19 mouse cellular contexts compared by ENCODE assay signal in the genomic region with DNA sequence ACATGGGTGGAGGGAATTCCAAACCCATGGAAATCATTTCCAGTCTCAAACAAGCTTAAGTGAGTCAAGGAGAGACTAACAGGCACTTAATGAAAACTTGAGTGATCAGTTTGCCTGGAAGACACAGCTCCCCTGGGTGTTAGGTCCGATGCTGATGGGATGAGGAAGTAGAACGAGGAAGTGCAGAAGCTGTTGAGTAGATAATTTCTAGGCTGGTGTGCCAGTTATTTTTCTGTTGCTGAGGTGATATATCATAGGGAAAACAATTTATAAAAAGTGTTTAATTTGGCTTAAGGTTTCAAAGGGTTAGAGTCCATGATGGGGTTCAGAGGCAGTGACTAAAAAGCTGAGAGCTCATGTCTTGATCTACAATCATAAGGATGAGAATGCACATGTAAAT.
DNase-seq lines count a peak whose midpoint lies in the region; ATAC-seq and TF ChIP-seq lines count a peak whose summit lies in the region.
"Had no signal": no experiment of that assay in that cellular context is flagged by ENCODE, and none has a peak within 500 bp of the region (broad histone marks: within the 10 kb centered on the region; RNA-seq: fewer than 3 reads in every experiment).

No protein-coding gene starts in this region.

- no peaks in the 10 kb centered on the region for H3K4me1 ChIP-seq in heart, embryonic 16.5 days (ENCODE audit: control insufficient read depth, insufficient read depth, low read length)
- H3K4me1 ChIP-seq in ES-E14 (ENCODE audit: control insufficient read depth in 2 of 2, insufficient read depth in 2 of 2, low read length in 2 of 2, poor library complexity in 1 of 2) = peaks cover 0 to 5% of the 10 kb centered on the region in 2 experiments; a peak in 2 of 4 replicates
- no peaks in the 10 kb centered on the region; the same call in none of the 2 replicates for H3K4me1 ChIP-seq in hindbrain, embryonic 12.5 days
- H3K4me1 ChIP-seq: lung, embryonic 15.5 days had no signal

- no peak overlapping the region for H3K9ac ChIP-seq in heart, embryonic 16.5 days (ENCODE audit: low read length)
- 0 out of 2 replicates have a peak overlapping the region, but pooled peaks have one; percentile 43 for H3K9ac ChIP-seq in ES-E14 (ENCODE audit: insufficient read depth, low read depth, low read length, poor library complexity, severe bottlenecking)
- H3K9ac ChIP-seq in hindbrain, embryonic 12.5 days = no peak overlapping the region
- H3K9ac ChIP-seq: forebrain, embryonic 13.5 days; lung, embryonic 15.5 days; midbrain, embryonic 12.5 days; neural tube, embryonic 13.5 days had no signal

- peak overlapping the region; percentile 54 for H3K4me2 ChIP-seq in heart, embryonic 16.5 days (ENCODE audit: low read depth, low read length)
- no peak overlapping the region for H3K4me2 ChIP-seq in hindbrain, embryonic 12.5 days (replicated peaks)
- H3K4me2 ChIP-seq: forebrain, embryonic 13.5 days; midbrain, embryonic 12.5 days; neural tube, embryonic 13.5 days had no signal

- no peaks in the 10 kb centered on the region for H3K9me3 ChIP-seq in heart, embryonic 16.5 days (replicated peaks; ENCODE audit: control insufficient read depth, low read length)
- H3K9me3 ChIP-seq in ES-E14 (ENCODE audit: control insufficient read depth, insufficient read depth, low read depth, low read length) = no peaks in the 10 kb centered on the region
- peaks cover 3% of the 10 kb centered on the region; the same call in 1 of the 2 replicates for H3K9me3 ChIP-seq in hindbrain, embryonic 12.5 days (replicated peaks)
- H3K9me3 ChIP-seq: forebrain, embryonic 13.5 days; lung, embryonic 15.5 days; neural tube, embryonic 13.5 days had no signal

- in situ Hi-C loops in ES-E14 (cut with MboI; ENCODE audit: low sequenced_read_pairs in 2 of 2, unreplicated experiment in 2 of 2) = no loop called here

- no peaks in the 10 kb centered on the region for H3K36me3 ChIP-seq in heart, embryonic 16.5 days (ENCODE audit: control insufficient read depth, insufficient read depth)
- H3K36me3 ChIP-seq in ES-E14 (ENCODE audit: control insufficient read depth, insufficient read depth, low read length, poor library complexity, severe bottlenecking) = no peaks in the 10 kb centered on the region
- H3K36me3 ChIP-seq in hindbrain, embryonic 12.5 days = no peaks in the 10 kb centered on the region
- H3K36me3 ChIP-seq: hindbrain, embryonic 10.5 days; lung, embryonic 15.5 days; midbrain, embryonic 12.5 days; neural tube, embryonic 13.5 days had no signal

- H3K27ac ChIP-seq in heart, embryonic 16.5 days (ENCODE audit: low read length) = no peak overlapping the region
- H3K27ac ChIP-seq in ES-E14 (ENCODE audit: insufficient read depth, low read depth, low read length, poor library complexity, severe bottlenecking) = no peak overlapping the region
- H3K27ac ChIP-seq in hindbrain, embryonic 12.5 days = no peak overlapping the region
- H3K27ac ChIP-seq: forebrain, embryonic 13.5 days; hindbrain, embryonic 10.5 days; layer of hippocampus, adult 2 months; lung, embryonic 15.5 days; midbrain, embryonic 12.5 days; neural tube, embryonic 13.5 days had no signal

- peak overlapping the region; percentile 37 for H3K4me3 ChIP-seq in heart, embryonic 16.5 days (ENCODE audit: low read length)
- H3K4me3 ChIP-seq in ES-E14 (ENCODE audit: insufficient read depth in 1 of 2, low read depth in 1 of 2, low read length in 2 of 2, poor library complexity in 1 of 2, severe bottlenecking in 1 of 2) = peak overlapping the region in 1 of 2 experiments; percentile 44; a peak in 1 of 4 replicates
- H3K4me3 ChIP-seq in hindbrain, embryonic 12.5 days = no peak overlapping the region
- H3K4me3 ChIP-seq: erythroblast, embryonic 14.5 days; forebrain, embryonic 13.5 days; hindbrain, embryonic 10.5 days; layer of hippocampus, adult 2 months; lung, embryonic 15.5 days; midbrain, embryonic 12.5 days; neural tube, embryonic 13.5 days had no signal

- H3K27me3 ChIP-seq in heart, embryonic 16.5 days (ENCODE audit: control insufficient read depth, insufficient read depth, low read length) = no peaks in the 10 kb centered on the region
- H3K27me3 ChIP-seq in hindbrain, embryonic 12.5 days = no peaks in the 10 kb centered on the region
- H3K27me3 ChIP-seq: forebrain, embryonic 13.5 days; lung, embryonic 15.5 days; midbrain, embryonic 12.5 days; neural tube, embryonic 13.5 days had no signal

- no peak for ATAC-seq in heart, embryonic 16.5 days (replicated peaks; ENCODE audit: extremely low read depth, insufficient read depth, low FRiP score)
- 0 out of 2 replicates have a peak, but pooled peaks have one; percentile 50 for ATAC-seq in common myeloid progenitor, adult 5-6 weeks (replicated peaks; ENCODE audit: low read depth, poor library complexity, severe bottlenecking)
- ATAC-seq in neutrophil, adult 5-6 weeks (ENCODE audit: extremely low read depth, insufficient number of reproducible peaks, low FRiP score, poor library complexity, severe bottlenecking) = 0 out of 2 replicates have a peak, but pooled peaks have one; percentile 46
- ATAC-seq in hindbrain, embryonic 12.5 days (ENCODE audit: low FRiP score) = no peak
- ATAC-seq: forebrain, embryonic 13.5 days had no signal

- no peak for DNase-seq in heart, adult 18-20 months
- DNase-seq in ES-E14 (ENCODE audit: low read depth, low spot score) = no peak
- no peak for DNase-seq in gastrocnemius, adult 8-10 months (ENCODE audit: low spot score in 2 of 2)
- DNase-seq: cerebellum, adult 18-20 months; gastrocnemius, postnatal 25 days; kidney, adult 2 months; kidney, postnatal 14 days; thymus, postnatal 25 days had no signal

- WGBS in heart, embryonic 16.5 days = 66% methylated on average over 2 of the region's 2 CpGs
- 89% methylated on average over 2 of the region's 2 CpGs for WGBS in hindbrain, embryonic 12.5 days

TF ChIP-seq in ES-E14, 5 proteins besides CTCF, POLR2A, EP300 and RAD21:
- TF ChIP-seq HCFC1 (IDR thresholded peaks at IDR 0.05; ENCODE audit: borderline replicate concordance, insufficient read depth, low read length) (no peak), ZC3H11A (IDR thresholded peaks at IDR 0.05; ENCODE audit: borderline replicate concordance, low read depth, low read length) (no peak), CHD2 (IDR thresholded peaks at IDR 0.05; ENCODE audit: low read depth, low read length) (no peak), MAFK (IDR thresholded peaks at IDR 0.05; ENCODE audit: insufficient read depth, low read depth, low read length) (no peak), ZNF384 (IDR thresholded peaks at IDR 0.05; ENCODE audit: low read depth, low read length) (no peak)

Comparison
In these comparisons a context has a peak if more than half of its experiments do, and no peak if none do; other contexts are left out.
1. ATAC-seq: peak in common myeloid progenitor, adult 5-6 weeks (single experiment) and neutrophil, adult 5-6 weeks (single experiment); none in heart, embryonic 16.5 days (single experiment) and hindbrain, embryonic 12.5 days (single experiment).